Comparison of ENCODE assay signal across 13 mouse cellular contexts in genomic region chr1:151594906-151595305, GRCm38 (mm10).
"Had no signal": no experiment of that assay in that cellular context is flagged by ENCODE, and none has a peak within 500 bp of the region (broad histone marks: within the 10 kb centered on the region; RNA-seq: fewer than 3 reads in every experiment).

No protein-coding gene starts in this region.

- H3K4me3 ChIP-seq: layer of hippocampus, adult 2 months; limb, embryonic 12.5 days; lung, embryonic 15.5 days; megakaryocyte, embryonic 14.5 days; midbrain, embryonic 15.5 days; neural tube, embryonic 12.5 days had no signal

- H3K9ac ChIP-seq: limb, embryonic 12.5 days; lung, embryonic 15.5 days; midbrain, embryonic 15.5 days; neural tube, embryonic 12.5 days had no signal

- H3K27ac ChIP-seq: layer of hippocampus, adult 2 months; limb, embryonic 12.5 days; lung, embryonic 15.5 days; macrophage; midbrain, embryonic 15.5 days; neural tube, embryonic 12.5 days had no signal

- H3K27me3 ChIP-seq: limb, embryonic 12.5 days; lung, embryonic 15.5 days; midbrain, embryonic 15.5 days; neural tube, embryonic 12.5 days had no signal

- H3K36me3 ChIP-seq: limb, embryonic 12.5 days; lung, embryonic 15.5 days; midbrain, embryonic 15.5 days; neural tube, embryonic 12.5 days had no signal

- ATAC-seq: midbrain, embryonic 15.5 days had no signal

- H3K4me2 ChIP-seq: limb, embryonic 12.5 days; lung, embryonic 15.5 days; midbrain, embryonic 11.5 days; midbrain, embryonic 15.5 days; neural tube, embryonic 12.5 days had no signal

- H3K9me3 ChIP-seq: limb, embryonic 12.5 days; lung, embryonic 15.5 days; megakaryocyte, embryonic 14.5 days; midbrain, embryonic 15.5 days; neural tube, embryonic 12.5 days had no signal

- DNase-seq: kidney, postnatal 10 days; kidney, postnatal 4 days; liver; thymus, adult 18-20 months; thymus, postnatal 14 days had no signal
